Mouse (Mus musculus): ENCODE measurements around the gene Bptf. TPM values are rescaled to one million over a fixed set of nuclear protein-coding genes. Genes with fewer than 3 reads are reported as not detected.

The Bptf gene
- polyA plus RNA-seq, 1 experiment from 2014 or later, result 26.6 TPM

DNA sequence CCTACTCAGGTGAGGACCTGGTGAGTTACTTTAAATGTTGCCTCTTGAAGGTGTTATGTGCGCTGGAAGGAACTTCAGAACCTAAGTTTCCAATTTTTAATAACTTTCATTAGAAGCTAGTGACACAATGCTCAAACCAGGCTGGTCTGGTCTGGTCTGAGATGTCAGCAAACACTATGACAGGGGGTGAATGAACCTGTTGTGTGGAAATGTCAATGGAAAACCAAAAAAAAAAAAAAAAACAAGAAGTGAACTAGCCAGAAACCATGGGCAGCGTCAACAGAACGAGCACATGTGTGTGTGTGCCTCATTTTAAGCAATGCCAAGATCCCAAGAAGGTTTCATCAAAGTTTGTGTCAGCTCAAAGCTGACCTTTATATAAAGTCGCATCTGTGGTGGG lies 86.4 kb downstream of the Bptf start:
- no peaks in the 10 kb centered on the region for H3K27me3 ChIP-seq (replicated peaks)
- H3K9ac ChIP-seq (replicated peaks), result no peak overlapping the region
- no peak overlapping the region for H3K4me3 ChIP-seq (replicated peaks)
- 95% methylated on average over 4 of the region's 4 CpGs for WGBS
- H3K27ac ChIP-seq (replicated peaks), result no peak overlapping the region
- H3K4me1 ChIP-seq, result no peaks in the 10 kb centered on the region
- H3K36me3 ChIP-seq, result peaks cover 50% of the 10 kb centered on the region
- no peak for ATAC-seq (ENCODE audit: low FRiP score)
- no peak overlapping the region for H3K4me2 ChIP-seq
- no peaks in the 10 kb centered on the region for H3K9me3 ChIP-seq (replicated peaks)

DNA sequence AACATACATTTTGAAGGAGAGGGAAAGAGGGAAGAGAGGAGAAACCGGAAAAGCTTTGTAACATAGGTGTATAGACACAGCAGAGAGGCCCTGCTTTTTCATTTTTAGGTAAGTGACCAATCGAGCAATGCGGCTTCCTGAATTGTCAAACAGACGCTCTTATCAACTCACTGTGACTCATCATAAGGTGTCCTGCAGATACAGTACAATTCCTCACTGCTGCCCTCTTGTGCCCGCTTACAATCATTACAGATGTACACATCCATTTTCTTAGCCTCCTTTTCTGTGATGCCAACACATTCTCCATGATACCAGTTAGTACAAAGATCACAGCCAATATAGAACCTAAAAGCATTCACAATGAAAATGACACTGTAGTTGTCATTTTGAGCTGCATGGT lies 87.6 kb downstream of the Bptf start:
- 55% methylated on average over 5 of the region's 5 CpGs for WGBS
- peak; percentile 45; the same call in 1 of the 2 replicates for ATAC-seq (ENCODE audit: low FRiP score)
- Histone ChIP-seq H3K9ac (replicated peaks) (no peak overlapping the region), H3K36me3 (peaks cover 60% of the 10 kb centered on the region), H3K4me1 (no peaks in the 10 kb centered on the region), H3K4me3 (replicated peaks) (no peak overlapping the region), H3K27me3 (replicated peaks) (no peaks in the 10 kb centered on the region), H3K27ac (replicated peaks) (no peak overlapping the region), H3K9me3 (replicated peaks) (no peaks in the 10 kb centered on the region), H3K4me2 (no peak overlapping the region)

DNA sequence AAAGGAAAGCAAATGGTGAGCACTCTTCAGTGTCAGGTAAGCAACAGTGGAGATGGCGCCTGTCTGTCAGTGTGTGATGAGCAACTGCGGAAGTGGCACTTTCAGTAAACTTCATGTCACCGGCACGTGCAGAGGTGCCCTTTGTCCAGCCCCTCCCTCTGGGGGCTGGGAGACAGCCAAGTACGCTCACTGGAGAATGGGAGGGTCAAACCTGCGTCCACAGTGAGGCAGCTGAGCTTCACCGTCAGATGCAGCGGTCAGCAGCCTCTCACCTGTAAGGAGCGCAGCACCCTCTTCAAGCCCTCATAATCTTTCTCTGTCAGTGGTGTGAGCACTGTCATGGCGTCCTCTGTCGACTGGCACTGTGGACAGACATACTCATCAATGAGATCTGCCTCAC lies 88.6 kb downstream of the Bptf start:
- WGBS, result 89% methylated on average over 11 of the region's 11 CpGs
- Histone ChIP-seq H3K4me3 (replicated peaks) (no peak overlapping the region), H3K9me3 (replicated peaks) (no peaks in the 10 kb centered on the region), H3K4me2 (no peak overlapping the region), H3K36me3 (peaks cover 70% of the 10 kb centered on the region), H3K27ac (replicated peaks) (no peak overlapping the region), H3K27me3 (replicated peaks) (no peaks in the 10 kb centered on the region), H3K9ac (replicated peaks) (no peak overlapping the region), H3K4me1 (no peaks in the 10 kb centered on the region)
- ATAC-seq (ENCODE audit: low FRiP score), result no peak

DNA sequence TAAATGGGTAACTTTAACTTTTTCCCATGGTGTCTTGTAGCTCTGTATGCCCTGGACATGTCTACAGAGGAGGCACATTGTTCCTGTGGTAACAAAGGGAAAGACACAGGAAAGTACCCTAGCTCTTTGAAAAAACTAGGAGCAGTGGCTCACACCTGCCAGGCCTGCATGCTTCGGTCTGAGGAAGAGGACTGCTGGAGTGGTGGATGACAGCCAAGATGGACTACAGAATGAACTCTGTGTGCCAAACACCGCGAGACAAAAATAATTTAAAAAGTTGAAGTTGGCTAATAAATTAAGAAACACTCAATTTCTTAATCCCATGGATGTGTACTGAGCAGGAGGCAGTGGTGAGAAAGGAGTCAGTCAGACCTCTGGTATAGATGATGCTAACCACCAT lies 90.5 kb downstream of the Bptf start:
- no peak overlapping the region for H3K27ac ChIP-seq (replicated peaks)
- H3K4me2 ChIP-seq, result no peak overlapping the region
- H3K4me1 ChIP-seq, result no peaks in the 10 kb centered on the region
- H3K27me3 ChIP-seq (replicated peaks), result no peaks in the 10 kb centered on the region
- H3K9me3 ChIP-seq (replicated peaks), result no peaks in the 10 kb centered on the region
- WGBS, result 91% methylated on average over 3 of the region's 3 CpGs
- no peak for ATAC-seq (ENCODE audit: low FRiP score)
- H3K4me3 ChIP-seq (replicated peaks), result no peak overlapping the region
- no peak overlapping the region for H3K9ac ChIP-seq (replicated peaks)
- H3K36me3 ChIP-seq, result peaks cover 76% of the 10 kb centered on the region

DNA sequence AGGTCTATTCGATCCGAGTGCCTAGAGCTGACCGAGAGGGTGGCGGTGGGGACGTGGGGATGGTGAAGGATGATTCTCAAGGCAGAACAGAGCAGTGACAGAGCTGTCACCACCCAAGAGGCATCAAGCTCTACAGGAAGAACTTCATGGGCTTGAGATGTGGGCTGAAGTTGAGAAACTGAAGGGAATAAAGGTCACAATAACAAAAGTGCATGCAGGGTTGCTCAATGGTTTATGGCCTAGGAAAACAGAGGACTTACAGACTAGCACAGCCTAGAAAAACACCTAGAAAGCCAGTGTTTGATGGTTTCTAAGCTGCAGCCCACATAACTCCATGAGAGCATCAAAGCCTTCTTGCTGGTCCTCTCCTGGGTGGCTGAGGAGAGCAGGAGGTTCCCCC lies 92.5 kb downstream of the Bptf start:
- no peak overlapping the region for H3K9ac ChIP-seq (replicated peaks)
- H3K4me2 ChIP-seq, result no peak overlapping the region
- no peak for ATAC-seq (ENCODE audit: low FRiP score)
- H3K27ac ChIP-seq (replicated peaks), result no peak overlapping the region
- 93% methylated on average over 5 of the region's 5 CpGs for WGBS
- no peaks in the 10 kb centered on the region for H3K9me3 ChIP-seq (replicated peaks)
- H3K4me1 ChIP-seq, result no peaks in the 10 kb centered on the region
- peaks cover 77% of the 10 kb centered on the region for H3K36me3 ChIP-seq
- no peak overlapping the region for H3K4me3 ChIP-seq (replicated peaks)
- H3K27me3 ChIP-seq (replicated peaks), result no peaks in the 10 kb centered on the region

DNA sequence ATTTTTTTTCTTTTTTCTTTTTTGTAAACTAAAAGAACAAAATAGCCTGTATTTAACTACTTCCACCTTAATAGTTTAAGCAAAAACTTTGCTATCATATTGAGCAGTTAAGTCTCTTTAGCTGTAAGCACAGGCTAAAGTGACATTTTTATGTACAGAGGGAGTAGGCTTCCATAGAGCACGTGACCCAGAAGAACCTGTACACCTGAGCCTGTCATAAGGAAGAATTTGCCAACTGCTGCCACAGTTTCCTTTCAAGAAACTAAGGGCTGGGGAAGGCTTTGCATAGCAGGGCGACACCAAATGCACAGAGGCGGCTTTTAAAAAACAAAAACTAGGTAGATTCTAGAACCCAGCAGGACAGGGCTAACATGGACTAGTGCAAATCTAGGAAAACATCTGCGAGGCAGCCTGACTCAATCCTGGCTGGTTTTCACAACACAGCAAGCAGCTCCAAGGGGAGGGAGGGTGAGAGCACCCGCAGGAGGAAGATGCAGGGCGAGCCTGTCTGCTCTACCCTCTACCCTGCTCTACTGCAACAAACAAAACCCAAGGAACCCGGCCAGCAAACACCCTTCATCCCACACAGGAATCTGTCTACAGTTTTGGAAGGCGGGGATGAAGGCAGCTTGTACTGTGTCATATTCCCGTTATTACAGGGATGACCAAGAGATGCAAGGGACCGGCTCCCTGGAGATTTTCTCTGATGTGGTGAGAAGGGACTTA lies 97.7 kb downstream of the Bptf start:
- WGBS, result 90% methylated on average over 10 of the region's 10 CpGs
- peaks cover 40% of the 10 kb centered on the region for H3K36me3 ChIP-seq
- ATAC-seq (ENCODE audit: low FRiP score), result no peak
- no peak overlapping the region for H3K27ac ChIP-seq (replicated peaks)
- H3K9me3 ChIP-seq (replicated peaks), result no peaks in the 10 kb centered on the region
- H3K4me3 ChIP-seq (replicated peaks), result no peak overlapping the region
- H3K27me3 ChIP-seq (replicated peaks), result no peaks in the 10 kb centered on the region
- H3K4me2 ChIP-seq, result no peak overlapping the region
- no peaks in the 10 kb centered on the region for H3K4me1 ChIP-seq
- no peak overlapping the region for H3K9ac ChIP-seq (replicated peaks)

DNA sequence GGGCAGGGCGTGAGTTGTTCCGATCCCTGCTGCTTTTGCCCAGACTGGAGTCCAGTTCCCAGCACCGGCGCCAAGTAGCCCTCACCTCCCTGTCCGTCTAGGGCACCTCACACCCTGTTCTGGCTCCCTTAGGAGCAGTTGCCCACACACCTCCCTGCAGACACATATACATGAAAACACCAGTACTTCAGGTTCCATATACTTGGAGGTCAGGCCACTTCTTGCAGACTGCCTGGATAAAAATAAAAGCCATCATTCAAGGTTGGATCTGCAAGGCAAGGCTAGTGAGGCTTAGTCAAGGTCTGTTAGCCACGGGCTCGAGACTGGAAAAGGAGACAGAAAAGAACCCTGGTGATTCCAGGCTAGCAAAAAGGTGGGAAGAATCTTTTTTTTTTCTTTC lies 100.3 kb downstream of the Bptf start:
- H3K4me3 ChIP-seq (replicated peaks), result no peak overlapping the region
- no peak overlapping the region for H3K27ac ChIP-seq (replicated peaks)
- peaks cover 11% of the 10 kb centered on the region for H3K4me1 ChIP-seq
- no peaks in the 10 kb centered on the region for H3K9me3 ChIP-seq (replicated peaks)
- WGBS, result 40% methylated on average over 7 of the region's 7 CpGs
- H3K9ac ChIP-seq (replicated peaks), result no peak overlapping the region
- no peaks in the 10 kb centered on the region for H3K27me3 ChIP-seq (replicated peaks)
- no peak overlapping the region for H3K4me2 ChIP-seq
- no peak for ATAC-seq (ENCODE audit: low FRiP score)
- H3K36me3 ChIP-seq, result peaks cover 16% of the 10 kb centered on the region

DNA sequence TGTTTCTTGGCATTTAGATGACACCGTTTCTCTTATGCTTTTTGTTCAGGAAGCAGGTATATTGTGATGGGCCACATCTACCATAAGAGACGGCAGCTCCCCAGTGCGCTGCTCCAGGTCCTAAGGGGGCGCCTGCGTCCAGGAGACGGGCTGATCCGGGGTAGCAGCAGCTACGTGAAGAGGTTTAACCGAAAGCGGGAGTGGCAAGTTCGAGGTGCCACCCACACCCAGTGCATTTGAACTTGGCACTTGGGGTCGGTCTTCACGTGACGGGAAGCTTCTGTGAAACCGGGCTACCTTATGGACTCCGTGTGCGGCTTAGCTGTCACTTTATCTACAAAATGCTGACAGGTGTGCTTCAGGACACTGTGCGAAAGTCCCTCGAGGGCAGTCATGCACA lies 102.4 kb downstream of the Bptf start:
- 57% methylated on average over 19 of the region's 19 CpGs for WGBS
- no peak overlapping the region for H3K9ac ChIP-seq (replicated peaks)
- H3K4me1 ChIP-seq, result peaks cover 32% of the 10 kb centered on the region
- no peaks in the 10 kb centered on the region for H3K27me3 ChIP-seq (replicated peaks)
- H3K9me3 ChIP-seq (replicated peaks), result no peaks in the 10 kb centered on the region
- H3K27ac ChIP-seq (replicated peaks), result no peak overlapping the region
- H3K4me3 ChIP-seq (replicated peaks), result no peak overlapping the region
- no peaks in the 10 kb centered on the region; the same call in 1 of the 2 replicates for H3K36me3 ChIP-seq
- no peak overlapping the region for H3K4me2 ChIP-seq
- no peak for ATAC-seq (ENCODE audit: low FRiP score)

DNA sequence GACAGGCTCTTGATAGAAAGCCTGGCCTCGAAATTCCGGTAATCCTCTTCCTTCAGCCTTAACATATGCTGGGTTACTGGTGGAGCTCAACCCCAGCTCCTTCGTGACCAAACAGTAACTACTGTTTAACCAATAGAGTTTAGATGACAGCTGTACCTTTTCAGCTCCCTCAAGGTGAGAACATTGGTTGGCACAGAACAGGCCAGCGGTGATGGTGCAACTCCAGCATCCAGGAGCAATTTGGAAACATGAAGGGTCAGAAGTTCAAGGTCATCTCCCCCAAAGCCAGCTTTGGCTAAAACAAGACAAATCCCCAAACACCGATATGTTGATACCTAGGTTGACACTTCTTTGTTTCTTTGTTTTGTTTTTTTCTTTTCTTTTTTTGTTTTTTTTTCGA lies 103.2 kb downstream of the Bptf start:
- Histone ChIP-seq H3K4me3 (replicated peaks) (peak overlapping the region; percentile 70), H3K36me3 (no peaks in the 10 kb centered on the region), H3K4me2 (peak overlapping the region; percentile 95), H3K4me1 (peaks cover 39% of the 10 kb centered on the region), H3K27me3 (replicated peaks) (no peaks in the 10 kb centered on the region), H3K9ac (replicated peaks) (peak overlapping the region; percentile 61), H3K27ac (replicated peaks) (peak overlapping the region; percentile 92), H3K9me3 (replicated peaks) (no peaks in the 10 kb centered on the region)
- WGBS, result 73% methylated on average over 6 of the region's 6 CpGs
- no peak for ATAC-seq (ENCODE audit: low FRiP score)

DNA sequence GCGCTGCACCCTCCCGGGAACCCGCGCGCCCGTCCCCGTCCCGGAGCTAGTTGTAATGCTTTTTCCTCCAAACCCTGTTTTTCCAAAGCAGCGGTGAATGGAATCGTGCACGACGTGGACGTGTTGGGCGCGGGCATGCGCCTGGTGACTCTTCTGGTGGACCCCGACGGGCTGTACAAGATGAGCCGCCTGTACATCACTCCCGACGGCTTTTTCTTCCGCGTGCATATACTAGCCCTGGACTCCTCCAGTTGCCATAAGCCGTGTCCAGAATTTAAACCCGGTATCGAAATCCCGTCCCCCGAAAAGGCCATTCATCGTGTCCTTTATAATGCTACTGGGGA lies 103.7 kb downstream of the Bptf start:
- H3K36me3 ChIP-seq, result no peaks in the 10 kb centered on the region
- 3% methylated on average over 29 of the region's 29 CpGs for WGBS
- H3K9me3 ChIP-seq (replicated peaks), result no peaks in the 10 kb centered on the region
- ATAC-seq (ENCODE audit: low FRiP score), result peak; percentile 69
- H3K27ac ChIP-seq (replicated peaks), result peak overlapping the region; percentile 92
- H3K4me2 ChIP-seq, result peak overlapping the region; percentile 95
- no peaks in the 10 kb centered on the region for H3K27me3 ChIP-seq (replicated peaks)
- peak overlapping the region; percentile 61 for H3K9ac ChIP-seq (replicated peaks)
- peaks cover 39% of the 10 kb centered on the region for H3K4me1 ChIP-seq
- peak overlapping the region; percentile 70 for H3K4me3 ChIP-seq (replicated peaks)

DNA sequence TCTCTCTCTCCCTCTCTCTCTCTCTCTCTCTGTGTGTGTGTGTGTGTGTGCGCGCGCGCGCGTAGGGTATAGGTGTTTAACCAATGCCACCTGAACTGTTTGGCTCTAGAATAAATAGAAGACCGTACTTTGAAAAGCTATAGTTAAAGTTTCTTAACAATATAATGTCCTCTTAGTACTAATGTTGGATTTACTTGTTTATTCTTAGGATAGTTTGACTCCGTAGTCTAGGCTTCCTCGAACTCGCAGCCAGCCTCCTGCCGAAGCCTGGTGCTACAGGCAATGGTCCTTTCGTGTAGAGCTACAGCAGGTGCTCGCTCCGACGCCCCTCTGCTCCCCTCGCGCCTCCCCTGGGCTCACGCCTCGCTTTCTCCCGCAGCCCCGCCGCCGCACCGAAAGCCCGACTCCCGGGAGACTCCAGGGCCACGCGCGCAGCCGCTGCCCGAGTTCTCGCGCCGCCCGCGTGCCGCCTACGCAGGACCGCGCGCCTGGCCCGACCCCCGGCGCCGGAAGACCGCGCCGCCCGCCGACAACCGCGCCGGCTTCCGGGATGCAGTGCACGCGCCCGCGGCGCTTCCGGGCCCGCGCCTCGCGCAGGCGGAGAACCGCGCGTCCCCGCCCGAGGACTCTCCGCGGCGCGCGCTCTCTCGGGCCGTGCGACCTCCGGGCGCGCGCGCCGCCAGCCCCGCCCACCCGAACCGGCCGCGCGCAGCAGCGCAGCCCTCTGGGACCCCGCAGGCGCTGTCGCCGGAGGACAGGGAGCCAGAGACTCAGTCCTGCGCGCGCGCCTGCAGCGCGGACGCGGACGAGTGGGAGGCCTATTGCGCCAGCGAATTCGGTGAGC lies 104.3 kb downstream of the Bptf start:
- Histone ChIP-seq H3K4me3 (replicated peaks) (peak overlapping the region; percentile 70), H3K27ac (replicated peaks) (peak overlapping the region; percentile 92), H3K4me2 (peak overlapping the region; percentile 95), H3K9me3 (replicated peaks) (no peaks in the 10 kb centered on the region), H3K36me3 (no peaks in the 10 kb centered on the region), H3K27me3 (replicated peaks) (peaks cover 3% of the 10 kb centered on the region; the same call in 1 of the 2 replicates), H3K9ac (replicated peaks) (peak overlapping the region; percentile 61), H3K4me1 (peaks cover 39% of the 10 kb centered on the region)
- ATAC-seq (ENCODE audit: low FRiP score), result peak; percentile 89
- WGBS, result under 1% methylated on average over 107 of the region's 107 CpGs
